Mouse (Mus musculus): ENCODE measurements around the gene Gm28035.

Gene Gm28035

GRCm38 (mm10) chr2:30240267-30240666 is at the start of gene Gm28035:
TSS of gene Gm28035 (plus strand) at chr2:30240567.
- DNase-seq (ENCODE audit: low spot score): no peak

DNA sequence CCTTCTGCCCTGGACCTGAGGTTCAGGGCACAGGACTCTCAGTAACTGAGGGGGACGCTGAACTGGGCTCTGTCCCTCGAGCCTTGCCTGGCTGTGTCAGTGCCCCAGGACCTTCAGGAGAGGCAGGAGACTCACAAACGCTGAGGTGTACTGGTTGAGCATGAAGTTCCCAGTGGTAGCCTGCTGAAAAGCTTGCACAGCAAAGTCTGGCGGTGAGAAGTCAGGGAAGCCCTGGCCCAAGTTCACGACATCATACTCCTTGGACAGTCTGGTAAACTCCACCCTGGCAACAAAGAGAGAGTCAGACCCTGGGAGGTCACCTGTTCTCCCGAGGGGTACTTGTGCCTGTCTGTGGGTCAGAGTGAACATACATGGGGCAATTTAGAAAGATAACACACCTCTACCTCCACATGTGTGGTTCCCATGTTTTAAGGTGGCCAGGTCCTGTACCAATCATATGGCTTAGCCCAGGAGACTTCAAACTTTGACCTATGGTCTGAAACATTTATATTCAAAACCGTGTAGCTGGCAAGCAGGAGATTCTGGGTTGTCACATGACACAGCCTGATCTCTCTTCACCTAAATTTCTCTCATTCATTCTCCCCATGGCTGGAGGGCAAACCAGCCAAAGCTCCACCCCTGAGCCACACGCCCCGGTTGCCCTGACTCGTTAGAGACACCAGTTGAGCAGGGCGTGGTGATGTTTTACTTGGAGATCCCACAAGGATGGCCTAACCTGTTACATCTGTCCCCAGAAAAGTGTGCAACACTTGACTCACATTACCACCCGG is 48.4 kb upstream of the Gm28035 start:
- no peak for DNase-seq (ENCODE audit: low spot score)

DNA sequence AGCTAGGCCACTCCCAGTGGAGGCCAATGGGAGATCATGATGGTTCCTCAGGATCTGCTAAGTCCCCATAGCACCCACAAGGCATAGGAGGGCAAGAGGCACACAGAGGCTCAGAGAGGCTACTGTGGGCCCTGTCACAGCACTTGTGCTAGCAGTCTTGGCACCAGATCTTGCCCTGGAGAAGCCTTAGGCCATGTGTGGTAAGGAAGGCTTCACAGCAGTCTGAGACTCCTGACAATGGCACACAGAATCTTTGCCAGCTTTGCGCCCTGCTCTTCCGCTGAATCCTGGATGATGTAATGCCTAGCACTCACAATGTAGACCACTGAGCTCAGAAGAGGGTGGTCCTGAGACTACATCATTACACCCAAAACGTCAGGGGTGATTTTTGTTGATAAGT is 45.7 kb upstream of the Gm28035 start:
- no peak for DNase-seq (ENCODE audit: low spot score)

DNA sequence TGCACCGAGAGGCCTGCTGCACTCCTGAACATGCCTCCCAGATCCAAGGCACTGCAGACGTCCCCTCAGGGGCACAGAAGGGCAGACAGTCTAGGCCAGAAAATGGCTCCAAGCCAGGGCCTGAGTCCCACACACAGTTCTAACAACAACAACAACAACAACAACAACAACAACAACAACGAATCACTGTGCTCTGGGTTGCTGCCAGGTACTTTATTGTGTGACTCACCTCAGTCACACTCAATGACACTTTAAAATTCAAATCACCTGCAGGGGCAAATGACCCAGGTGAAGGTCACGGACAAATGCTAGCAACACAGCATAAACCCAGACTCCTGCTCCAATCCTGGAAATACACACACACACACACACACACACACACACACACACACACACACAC is 42.3 kb upstream of the Gm28035 start:
- DNase-seq (ENCODE audit: low spot score): no peak

- no peak for DNase-seq (ENCODE audit: low spot score)
Measured at GRCm38 (mm10) chr2:30199984-30200383, 40.4 kb upstream of the Gm28035 start.

GRCm38 (mm10) chr2:30200388-30200925 is 39.9 kb upstream of the Gm28035 start:
- no peak for DNase-seq (ENCODE audit: low spot score)

GRCm38 (mm10) chr2:30203439-30203838 is 36.9 kb upstream of the Gm28035 start:
- no peak for DNase-seq (ENCODE audit: low spot score)

GRCm38 (mm10) chr2:30205255-30205628 is 35.1 kb upstream of the Gm28035 start:
- no peak for DNase-seq (ENCODE audit: low spot score)

- peak; percentile 90 for DNase-seq (ENCODE audit: low spot score)
Measured at GRCm38 (mm10) chr2:30205629-30206357, 34.6 kb upstream of the Gm28035 start, which contains the start of gene Kyat1. TSS of gene Kyat1 (minus strand) at chr2:30205847.

DNA sequence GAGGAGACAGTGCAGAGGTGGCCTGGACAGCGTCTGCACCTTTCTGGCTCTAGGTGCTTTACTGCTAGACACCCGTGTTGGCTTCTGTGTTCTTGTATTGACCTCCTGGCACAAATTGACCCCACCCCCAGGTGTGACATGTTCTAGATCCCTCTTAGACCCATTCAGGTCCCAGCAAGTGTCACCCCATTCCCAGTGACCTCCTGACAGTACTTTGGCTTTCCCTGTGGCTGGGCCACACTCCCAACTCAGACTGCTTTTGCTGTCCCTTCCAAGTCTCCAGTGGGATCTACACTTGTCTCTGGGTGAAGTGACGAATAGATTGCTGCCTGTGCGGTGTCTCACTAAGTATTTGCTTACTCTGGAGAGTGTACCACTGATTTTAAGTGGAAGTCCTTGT is 33.0 kb upstream of the Gm28035 start:
- no peak for DNase-seq (ENCODE audit: low spot score)

GRCm38 (mm10) chr2:30207886-30208285 is 32.5 kb upstream of the Gm28035 start:
- DNase-seq (ENCODE audit: low spot score): no peak

DNA sequence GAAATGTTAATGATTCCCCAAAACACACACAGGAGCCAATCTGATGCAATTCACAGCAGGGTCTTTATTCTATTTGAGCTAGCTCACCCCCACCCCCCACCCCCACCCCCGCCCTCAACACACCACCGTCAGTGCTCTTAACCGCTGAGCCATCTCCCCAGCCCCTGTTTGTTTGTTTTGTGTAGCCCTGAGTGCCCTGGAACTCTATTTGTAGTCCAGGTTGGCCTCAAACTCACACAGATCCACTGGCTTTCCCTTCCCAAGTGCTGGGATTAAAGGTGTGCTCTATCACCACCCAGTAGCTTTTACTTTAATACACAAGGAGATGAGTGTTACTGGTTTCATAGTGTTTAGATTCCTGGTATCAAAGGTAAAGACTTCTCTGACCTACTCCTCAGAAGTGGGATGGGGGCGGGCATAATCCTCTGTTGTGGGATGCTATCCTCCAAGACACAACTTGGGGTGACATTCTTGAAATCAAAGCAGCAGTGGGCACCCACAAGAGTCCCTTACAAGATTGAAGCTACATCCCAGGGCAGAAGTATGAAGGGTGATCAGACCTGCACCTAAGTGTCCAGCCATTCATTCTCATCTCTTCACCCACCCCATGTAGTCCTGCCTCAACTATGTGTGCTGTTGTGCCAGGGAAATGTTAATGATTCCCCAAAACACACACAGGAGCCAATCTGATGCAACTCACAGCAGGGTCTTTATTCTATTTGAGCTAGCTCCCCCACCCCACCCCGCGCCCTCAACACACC is 28.8 kb upstream of the Gm28035 start:
- DNase-seq (ENCODE audit: low spot score): no peak

DNA sequence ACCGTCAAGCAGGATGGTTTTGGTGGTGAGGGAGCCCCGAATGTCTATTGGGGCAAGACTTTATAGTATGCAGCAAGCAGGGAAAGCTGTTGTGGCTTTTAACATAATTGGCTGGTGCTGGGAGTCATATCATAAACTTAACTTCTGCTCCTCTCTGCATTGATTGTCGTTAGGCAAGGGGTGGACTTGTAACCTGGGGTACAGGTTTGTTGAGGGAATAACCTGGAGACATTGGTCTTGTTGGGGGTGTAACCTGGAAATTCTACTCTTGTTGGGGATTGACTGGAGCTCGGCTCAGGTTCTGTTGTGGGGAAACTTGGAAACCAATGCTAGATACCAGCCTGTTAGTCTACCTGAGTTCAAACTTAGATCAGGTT is 28.2 kb upstream of the Gm28035 start:
- no peak for DNase-seq (ENCODE audit: low spot score)

GRCm38 (mm10) chr2:30212951-30213350 is 27.4 kb upstream of the Gm28035 start:
- DNase-seq (ENCODE audit: low spot score): no peak

DNA sequence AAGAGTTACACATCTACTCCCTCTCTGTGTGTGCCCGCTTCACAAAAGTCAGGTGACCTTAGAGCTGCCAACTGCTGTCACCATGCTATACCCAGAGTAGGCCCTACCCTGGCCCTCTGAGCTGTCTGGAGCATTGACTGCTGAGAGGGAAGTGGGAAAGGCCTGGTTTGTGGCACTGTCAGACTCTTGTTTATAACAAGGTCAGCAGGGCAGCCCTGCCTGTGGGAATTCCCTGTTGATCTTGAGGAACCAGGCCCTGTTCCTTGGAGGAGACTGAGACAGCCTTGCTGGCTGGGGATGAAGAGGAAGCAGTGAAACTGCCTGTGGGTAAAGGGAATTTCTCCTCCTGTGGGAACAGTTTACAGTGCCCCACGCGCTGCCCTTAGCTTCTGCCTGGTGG is 25.6 kb upstream of the Gm28035 start:
- no peak for DNase-seq (ENCODE audit: low spot score)

DNA sequence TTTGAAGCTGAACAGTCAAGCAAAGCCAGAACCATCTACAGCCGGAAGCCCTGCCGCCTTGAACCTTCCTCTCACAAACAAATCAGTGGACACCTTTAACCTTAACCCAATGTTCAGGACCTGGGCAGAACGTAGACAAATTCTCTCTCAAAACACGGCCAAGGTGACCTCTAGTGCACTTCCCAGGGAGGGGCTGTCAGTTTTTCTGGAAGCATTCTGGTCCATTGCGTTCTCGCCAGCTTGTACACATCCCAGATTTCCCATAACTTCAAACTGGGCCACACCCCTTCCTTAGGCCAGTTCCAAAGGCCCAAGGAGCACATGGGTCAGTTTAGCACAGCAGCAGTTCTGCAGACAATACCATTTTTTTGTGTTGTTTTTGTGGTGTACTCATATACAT is 24.9 kb upstream of the Gm28035 start:
- no peak for DNase-seq (ENCODE audit: low spot score)

DNA sequence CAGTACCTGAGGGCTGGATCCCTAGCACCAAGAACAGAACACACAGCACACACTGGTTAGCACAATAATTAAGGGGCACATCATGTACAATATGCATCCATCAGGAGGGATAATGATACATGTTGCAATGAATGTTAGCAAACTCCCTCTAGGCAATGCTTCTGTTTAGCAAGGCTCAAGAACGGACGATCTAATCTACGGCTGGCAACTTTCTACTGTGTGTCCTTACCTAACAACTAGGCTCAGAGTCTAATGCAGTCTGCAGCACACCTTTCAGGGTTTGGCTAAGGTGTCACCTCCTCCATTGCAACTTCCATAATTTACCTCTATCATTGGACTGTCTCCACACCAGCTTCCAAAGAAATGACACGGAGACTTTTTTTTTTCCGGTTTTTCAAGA is 24.1 kb upstream of the Gm28035 start:
- no peak for DNase-seq (ENCODE audit: low spot score)

GRCm38 (mm10) chr2:30235593-30235992 is 4.8 kb upstream of the Gm28035 start:
- DNase-seq (ENCODE audit: low spot score): no peak

DNA sequence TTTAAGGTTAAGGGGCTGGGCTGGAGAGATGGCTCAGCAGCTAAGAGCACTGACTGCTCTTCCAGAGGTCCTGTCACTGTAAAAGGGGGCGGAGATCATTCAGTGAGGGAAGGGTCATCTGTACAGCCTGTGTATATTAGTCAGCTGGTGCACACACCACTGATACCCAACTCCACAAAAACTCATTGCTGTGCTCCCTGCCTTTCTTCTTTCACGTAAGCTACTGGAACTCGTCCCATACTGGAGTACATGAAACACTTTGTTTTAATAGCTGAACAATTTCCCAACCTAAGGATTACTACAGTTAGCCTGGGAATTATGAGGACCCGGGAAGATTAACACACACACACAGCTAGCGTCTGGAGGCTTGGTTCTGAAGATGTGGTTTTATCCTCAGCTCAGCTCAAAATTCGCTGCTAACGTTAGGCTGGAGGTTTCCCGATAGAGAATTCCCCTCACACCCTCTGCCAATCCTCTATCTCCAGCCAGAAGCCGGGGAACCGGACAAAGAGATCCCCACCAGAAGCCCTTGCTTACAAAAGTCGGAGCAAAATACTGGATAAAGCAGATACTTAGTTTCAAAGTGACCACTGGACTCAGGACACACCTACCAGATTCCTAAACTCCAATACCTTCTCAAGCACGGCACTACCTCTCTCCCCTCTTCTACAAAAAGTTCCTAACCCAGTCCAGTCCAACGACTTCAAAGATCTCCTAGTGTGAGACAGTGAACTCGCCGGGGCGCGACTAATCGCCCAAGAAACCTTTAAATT is 3.8 kb upstream of the Gm28035 start:
- DNase-seq (ENCODE audit: low spot score): no peak

DNA sequence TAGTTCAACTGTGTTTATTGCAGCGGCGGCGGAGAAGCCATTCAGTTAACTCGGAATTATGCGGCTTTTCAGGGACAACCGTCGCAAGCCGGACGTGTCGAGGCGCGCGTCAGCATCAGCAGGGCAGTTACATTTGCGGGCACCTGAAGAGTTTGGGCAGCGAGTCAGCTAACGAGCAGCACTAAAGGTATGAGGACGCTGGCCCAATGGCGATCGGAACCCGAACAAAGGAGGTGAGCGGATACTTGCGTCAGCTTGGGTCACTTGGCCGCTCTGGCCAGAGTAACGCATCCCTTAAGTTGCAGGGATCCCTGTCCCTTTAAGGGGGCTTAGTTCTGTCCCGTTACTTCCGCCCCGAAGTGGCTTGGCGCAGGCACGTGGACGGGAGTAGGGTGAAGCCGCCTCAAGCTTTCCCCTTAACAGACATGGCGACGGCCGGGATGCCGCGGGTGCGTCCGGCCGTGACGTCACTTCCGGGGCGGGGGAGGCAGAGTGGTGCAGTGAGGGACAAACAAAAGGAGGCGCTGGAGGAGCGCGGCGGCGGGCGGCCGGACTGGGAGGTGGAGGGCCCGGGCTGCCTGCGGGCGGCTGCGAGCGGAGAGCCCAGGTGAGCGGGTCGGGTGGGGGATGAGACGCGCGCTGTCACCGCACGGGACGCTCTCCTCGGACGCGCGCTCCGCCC is 3.0 kb upstream of the Gm28035 start, which contains the start of gene Lrrc8a:
Lrrc8a (plus strand) TSS at position 517 of the 682 bp plus-strand sequence.
- DNase-seq (ENCODE audit: low spot score): peak; percentile 97

DNA sequence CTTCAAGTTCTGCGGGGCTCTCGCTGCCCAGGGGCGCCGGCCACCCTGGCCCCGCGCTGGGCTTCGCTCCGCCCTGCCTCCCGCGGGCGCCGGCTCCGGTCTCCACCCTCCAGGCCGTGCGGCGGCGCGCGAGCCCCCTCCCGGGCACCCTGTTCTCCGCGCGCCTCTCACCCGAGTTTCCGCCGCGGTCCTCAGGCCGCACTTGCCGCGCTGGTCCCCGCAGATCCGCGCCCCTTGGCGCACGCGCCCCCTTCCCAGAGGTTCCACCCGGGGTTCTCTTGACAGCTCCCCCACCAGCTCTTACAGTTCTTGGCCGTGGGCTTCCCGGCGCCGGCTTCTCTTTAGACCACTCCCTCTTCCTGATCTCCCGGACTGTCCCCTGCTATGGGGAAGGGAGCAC is 2.5 kb upstream of the Gm28035 start:
- peak; percentile 49 for DNase-seq (ENCODE audit: low spot score)
